Mouse (Mus musculus): ENCODE measurements at regions not wholly inside any gene's neighbourhood (a gene's known extent, or its start where the extent isn't known, plus 50 kb on each side); places are given as distances from the start of the nearest gene placed in this dataset.
A peak's percentile ranks its signal among the peaks of the same experiment; 100 is the strongest.
"Not testable (repeated sequence)": the region's sequence is repeated elsewhere in the genome, so short reads cannot be mapped to it uniquely, and the experiment has no call there.

DNA sequence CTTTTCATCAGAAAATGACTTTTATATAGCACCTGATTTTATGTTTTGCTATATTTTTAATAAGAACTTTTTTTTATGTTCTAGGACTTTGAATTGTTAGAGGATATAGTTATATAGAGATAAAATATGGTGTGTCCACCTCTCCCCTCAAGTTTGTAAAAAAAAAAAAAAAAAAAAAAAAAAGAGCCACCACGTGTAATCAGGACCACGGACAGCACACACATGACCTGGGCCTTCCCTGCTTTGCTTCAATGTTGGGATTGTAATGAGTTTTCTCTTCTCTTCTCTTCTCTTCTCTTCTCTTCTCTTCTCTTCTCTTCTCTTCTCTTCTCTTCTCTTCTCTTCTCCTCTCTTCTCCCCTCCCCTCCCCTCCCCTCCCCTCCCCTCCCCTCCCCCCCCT is 78.5 kb downstream of the 1700010I14Rik start:
- DNase-seq = not testable (repeated sequence)

DNA sequence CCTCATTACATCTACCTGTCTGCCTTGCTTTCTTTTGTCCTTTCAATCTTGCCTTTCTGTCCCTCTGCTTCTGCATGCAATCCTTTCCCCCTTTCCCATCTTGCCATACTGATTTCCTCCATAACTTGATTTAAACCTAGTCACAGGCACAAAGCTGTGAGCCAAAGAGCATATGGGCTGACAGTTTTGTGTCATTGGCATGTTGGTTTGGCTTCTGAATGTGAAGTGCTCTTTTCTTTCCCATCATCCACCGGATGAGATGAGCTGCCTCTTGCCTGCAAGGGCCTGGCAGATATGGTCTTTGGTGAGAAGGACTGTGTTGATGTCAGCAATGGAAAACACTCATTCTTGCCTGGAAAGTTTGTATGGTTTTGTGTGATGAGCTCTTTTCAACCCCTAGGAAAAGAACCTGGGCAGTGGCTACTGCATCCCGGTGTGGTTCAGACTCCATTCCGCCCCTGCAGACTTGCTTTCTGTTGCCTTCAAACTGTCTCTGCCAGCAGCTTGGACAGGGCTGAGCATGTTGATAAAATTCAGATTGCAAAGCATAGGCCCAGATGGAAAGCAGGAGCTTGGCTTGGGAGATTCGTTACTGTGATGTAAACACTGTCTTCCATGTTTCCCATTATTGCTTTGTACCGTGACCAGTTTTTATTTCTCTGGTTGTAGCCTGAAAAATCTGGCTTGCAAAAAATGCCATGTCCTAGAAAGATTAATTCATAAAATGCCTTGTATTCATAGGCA is 80.9 kb downstream of the 1700010I14Rik start:
- DNase-seq = no peak

DNA sequence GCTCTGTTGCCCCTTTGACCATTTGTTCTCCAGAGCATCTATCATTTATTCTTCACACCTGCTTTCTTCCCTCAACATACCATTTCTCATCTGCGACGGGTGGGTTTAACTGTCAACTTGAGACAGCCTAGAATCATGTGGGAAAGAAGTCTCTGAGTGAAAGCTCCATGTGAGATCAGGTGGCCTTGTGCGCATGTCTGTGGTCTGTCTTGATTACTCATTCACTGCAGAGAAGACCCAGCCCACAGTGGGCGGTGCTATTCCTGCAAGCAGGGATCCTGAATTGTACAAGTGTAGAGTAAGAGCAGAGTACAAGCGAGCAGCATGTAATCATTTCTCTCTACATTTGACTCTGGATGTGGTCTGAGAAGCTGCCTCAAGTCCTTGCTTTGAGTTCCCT is 95.5 kb downstream of the 1700010I14Rik start:
- no peak for DNase-seq

DNA sequence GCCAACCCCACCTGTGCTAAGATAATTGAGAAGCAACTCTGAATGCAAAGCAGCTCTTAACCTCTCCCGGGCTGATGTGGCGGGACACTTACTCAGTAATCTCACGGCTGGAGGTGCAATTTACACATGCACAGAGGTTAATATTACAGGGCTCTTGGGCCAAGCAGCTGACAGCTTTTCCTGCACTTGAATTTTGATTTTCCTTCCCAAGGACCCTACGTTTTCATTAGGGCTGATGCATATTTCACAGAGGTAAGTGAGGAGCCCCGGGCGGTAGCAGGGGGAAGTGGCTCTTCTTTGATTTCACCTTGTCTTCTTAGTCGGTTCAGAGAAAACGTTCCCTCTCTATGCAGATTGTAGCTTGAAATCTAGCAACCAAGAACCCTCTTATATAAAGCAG is 139.7 kb downstream of the 1700010I14Rik start:
- no peak for DNase-seq

DNA sequence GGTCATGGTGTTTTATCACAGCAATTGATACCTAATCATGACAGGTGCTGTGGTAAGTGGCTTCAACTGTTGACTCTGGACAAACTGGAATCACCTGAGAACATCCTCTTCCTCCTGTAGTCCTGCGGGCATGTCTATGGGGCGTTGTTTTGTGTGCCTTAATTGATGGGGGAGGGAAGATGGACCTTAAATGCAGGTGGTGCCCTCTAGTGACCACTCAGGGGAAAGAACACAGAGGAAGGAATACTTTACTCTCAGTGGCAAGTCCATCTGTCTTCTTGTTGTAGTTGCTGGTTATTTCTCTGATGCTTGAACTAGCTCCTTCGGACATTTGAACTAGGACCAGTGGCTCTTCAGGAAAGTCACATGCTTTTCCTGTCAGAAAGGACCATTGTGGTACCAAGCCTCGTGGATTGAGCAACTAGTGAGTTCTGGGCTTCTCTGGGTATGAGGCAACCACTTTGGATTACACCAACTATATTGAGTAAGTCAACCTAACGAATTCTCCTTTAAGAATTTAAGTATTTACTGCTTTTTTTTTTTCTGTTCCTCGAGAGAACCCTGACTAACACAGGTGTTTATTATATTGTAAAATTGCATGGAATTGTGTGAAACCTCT is 157.6 kb downstream of the 1700010I14Rik start:
- no peak for DNase-seq

DNA sequence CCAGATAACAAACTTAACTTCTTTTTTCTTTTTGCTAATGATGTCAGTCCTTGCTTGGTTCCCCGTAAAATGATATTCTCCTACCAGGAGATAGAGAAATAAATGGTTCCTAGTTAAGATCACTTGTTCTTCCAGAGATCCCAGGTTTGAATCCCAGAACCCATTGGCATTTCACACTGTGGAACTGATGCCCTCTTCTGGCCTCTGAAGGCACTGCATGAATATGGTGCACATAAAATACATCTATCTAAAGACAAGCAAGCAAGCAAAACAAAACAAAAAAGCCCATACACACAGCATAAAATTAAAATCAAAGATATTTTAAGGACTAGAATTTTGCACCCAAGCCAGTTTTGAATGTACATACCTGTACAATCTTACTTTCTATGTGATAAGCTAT is 162.5 kb downstream of the 1700010I14Rik start:
- DNase-seq = no peak

DNA sequence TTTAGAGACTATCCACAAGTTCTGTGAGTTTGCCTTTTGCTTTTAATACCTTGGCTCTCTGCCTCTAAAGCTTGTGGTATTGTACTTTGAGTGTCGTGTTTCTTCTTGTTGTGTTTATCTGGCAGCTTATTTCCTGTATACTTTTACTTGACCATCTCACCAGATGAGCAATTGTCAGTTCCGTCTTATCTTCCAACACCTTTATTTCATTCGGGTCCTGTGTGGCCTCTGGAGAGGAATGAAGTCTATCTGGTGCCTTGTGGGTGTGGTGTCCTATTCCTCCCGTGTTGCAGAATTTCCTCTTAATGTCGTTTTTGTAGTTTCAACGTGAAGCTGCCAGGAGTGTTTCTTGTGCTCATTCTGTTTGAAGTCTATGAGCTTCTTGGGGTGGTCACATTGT is 174.0 kb downstream of the 1700010I14Rik start:
- DNase-seq = no peak

DNA sequence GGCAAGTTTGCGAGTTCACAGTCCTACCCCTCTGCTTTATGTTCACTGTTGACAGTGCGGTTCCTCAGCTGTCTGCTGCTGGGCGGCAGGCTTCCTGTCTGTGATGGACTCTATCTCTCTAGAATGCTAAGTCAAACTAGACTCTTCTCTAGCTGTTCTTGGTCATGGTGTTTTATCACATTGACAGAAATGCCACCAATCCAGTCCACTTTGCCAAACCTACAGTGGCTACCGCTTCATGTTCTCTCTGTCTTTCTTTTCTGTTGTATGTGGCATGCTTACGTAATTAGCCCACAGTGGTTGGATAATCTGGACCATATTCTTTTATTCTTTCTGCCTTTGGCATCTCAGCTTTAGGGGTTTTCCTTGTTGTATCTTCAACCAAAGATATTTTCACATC is 174.5 kb downstream of the 1700010I14Rik start:
- DNase-seq = no peak

DNA sequence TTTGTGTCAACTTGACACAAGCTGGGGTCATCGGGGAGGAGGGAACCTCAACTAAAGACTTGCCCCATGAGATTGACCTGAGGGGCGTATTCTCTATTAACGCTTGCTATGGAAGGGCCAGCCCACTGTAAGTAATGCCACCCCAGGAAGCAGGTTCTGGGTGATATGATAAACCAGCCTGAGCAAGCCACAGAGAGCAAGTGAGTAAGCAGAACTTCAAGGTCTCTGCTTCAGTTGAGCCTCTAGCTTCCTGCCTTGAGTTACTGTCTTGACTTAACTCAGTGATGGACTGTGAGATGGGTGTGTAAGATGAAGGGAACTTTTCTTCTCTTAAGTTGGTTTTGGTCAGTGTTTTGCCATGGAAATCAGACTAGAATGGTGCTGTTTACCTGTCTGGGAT is 175.2 kb downstream of the 1700010I14Rik start:
- no peak for DNase-seq

DNA sequence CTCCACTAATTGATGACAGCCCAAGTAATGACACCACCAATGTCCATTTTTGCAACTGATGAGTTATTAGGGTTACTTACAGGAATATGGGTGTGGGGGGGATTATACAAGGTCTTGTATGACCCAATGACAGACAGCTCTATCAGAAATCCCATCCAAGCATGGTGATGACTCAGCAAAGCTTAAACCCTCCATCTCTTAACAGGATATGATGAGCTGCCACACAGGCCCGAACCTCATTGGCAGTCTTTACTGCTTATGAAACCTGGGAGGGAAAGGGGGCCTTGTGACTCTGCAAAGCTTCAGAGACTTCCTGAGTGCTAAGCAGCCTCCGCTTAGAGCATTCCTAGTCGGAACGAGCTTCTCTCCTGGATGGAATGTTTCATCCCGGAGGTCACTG is 176.4 kb downstream of the 1700010I14Rik start:
- DNase-seq = no peak

DNA sequence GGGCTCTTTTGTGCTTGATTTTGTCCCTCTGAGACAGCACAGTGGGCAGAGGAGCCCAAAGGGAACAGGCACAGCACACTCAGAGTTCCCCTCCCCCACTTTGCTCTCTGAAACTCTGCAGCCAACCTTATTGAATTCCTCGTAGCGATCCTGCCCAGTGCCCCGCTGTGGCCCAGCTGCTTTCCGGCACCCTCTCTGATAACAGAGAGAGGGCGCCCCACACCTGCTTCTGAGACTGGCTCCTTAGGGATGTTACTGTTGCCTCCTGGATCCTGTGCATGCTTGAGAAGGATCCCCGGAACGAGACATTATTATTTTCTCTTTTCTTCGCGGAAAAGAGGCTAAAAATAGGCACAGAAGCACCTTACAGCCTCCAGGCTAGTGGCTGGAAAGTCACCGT is 179.0 kb downstream of the 1700010I14Rik start:
- peak; percentile 73 to 75 for DNase-seq

DNA sequence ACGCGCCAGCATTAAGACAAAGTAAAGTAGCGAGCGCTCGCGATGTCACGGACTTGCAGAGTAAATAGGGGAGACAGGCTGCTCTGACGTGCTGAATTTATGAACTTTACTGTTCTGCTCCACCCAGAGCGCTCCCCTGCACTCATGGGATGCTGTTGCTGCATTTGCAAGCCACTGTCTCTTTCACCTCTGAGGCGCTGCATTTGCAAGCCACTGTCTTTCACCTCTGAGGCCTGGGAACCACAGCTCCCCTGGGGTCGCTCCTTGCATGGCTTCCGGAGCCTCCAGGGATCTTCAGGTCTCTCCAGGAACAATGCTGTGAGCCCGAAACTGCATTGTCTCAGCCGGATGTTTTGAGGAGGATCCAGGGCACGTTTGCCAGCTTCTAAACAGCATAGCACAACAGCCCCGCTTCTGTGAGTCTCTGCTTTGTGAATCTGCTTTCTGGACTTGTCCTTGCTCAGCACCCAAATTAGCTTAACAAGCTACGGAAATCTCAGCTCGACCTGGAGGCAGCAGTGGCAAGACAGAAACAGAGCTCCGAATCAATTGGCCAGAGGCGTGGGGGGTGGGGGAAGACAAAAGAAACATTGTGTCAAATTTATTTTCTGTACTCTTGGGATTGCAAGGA is 179.6 kb downstream of the 1700010I14Rik start:
- peak; percentile 36 to 52 for DNase-seq

DNA sequence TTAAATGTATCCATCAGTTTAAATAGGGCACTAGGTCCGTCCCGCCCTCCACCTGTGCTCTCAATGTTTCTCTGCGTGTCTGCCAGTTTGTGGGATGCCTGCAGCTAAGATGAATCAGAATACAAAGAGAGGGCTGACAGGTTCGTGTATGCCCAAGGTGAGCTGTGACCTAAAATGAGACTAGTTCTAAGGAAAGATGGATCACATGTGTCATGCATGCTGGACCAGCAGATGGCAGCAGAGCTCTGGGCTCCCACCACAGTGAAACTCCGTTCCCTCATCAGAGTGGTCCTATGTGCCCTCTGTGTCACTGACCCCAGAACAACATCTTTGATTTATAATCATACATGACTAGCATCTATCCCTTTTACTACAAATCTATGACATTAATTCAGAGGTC is 180.3 kb downstream of the 1700010I14Rik start:
- DNase-seq = peak; percentile 86 to 87

DNA sequence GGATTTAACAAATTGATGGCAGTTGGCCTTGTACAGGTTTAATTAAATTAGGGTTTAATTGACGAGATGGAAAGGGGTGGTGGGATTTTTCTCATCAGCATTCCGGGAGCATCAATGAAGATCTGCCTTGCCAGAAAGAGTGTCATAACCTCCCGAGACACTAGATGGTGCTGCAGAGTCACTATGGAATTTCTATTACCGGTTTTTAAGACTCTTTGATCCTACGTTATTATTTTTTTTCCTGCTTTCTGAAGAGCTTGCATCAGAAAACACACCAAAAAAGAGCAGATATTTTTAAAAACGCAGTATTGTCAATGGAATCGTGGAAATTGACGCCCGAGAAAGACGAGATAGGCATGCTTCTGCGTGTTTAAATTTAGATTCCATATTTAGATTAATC is 181.2 kb downstream of the 1700010I14Rik start:
- peak; percentile 66 to 85 for DNase-seq

DNA sequence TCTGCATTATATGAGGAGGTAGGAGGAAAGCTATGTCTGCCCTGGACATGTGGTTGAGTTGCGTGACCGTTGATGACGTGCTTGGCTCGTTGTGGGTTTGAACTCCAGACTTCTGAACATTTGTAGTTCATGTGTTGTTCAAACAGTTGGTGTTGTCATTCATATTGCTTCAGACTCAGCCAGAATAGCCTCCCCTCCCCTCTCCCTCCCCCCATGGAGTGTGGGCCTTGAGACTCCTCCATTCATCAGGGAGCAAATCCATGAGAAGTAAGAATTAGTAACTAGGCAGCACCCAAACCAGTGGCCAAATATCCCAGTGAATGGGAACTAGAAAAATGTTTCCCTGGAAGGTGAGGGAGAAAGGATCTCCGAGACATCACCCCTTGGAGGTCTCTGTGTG is 209.0 kb downstream of the 1700010I14Rik start:
- DNase-seq = no peak

DNA sequence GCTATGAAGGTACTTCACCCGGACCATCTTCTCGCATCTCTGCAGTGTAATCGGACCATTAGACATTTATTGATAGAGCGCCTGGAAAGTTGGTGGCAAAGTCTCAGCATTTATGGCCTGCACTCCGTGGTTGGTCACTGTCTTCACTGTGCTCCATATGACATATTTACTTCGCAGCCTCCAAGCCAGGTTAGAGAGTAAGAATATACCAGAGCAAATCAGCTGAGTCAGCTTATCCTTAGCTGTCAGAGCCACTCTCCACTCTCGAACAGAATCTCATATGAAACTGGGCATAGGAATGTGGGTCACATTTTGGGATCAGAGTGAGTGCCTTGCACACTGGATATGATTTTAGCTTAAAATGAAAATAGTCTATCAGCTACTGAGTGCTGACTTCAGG is 212.3 kb downstream of the 1700010I14Rik start:
- DNase-seq = no peak

DNA sequence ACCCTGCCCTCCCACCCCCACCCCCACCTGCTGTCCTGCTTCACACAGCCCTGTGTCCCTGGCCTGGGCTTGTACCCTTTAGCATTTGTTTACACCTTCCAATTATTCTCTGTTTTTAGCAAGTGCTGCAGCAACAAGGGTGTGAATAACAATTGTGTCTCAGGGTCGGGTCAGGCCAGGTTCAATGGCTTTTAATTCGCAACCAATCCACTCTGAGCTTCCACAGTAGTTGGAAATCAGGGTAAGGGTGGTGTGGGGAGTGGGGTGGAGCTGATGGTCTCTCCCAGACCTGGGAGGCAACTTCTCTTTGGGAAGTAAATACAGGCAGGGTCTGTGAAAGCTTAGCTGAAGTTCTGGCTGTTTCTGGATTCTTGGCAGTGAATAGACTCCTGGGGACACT is 214.4 kb downstream of the 1700010I14Rik start:
- DNase-seq = no peak

DNA sequence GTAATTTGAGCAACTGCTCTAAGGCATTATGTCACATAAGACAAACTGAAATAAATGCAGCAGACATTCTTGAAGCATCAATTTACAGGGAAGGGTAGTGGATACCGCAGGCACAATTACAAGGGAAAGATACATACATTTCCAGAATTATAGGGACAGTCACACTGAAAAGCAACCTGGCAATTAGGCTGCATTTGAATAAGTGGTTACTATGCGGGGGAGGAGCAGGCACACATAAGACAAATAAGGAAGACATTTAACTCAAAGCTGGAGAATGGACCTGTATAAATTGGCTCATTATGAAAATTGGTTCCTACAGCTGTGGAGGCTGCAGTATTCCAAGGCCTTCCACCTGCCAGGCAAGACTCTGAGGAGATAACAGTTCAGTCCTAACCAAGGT is 211.2 kb upstream of the Gm17728 start:
- no peak for DNase-seq

DNA sequence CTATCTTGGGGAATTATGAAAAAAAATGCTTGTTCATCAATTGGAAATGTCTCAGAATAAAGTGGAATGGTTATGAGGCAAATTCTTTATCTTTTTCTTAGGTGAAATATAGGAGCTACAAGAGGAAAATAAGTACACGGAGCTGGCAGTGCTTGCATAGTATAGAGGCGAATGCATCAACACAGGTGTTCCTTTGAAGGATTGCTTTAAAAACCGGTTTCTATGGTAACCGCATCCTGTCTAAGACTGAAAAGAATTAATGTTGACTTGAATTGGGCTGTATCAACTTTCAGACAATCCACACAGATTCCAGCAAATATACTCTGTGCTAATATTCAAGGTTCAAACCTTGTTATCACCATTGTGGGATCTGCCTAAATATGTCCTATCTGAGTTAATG is 198.8 kb upstream of the Gm17728 start:
- no peak for DNase-seq

DNA sequence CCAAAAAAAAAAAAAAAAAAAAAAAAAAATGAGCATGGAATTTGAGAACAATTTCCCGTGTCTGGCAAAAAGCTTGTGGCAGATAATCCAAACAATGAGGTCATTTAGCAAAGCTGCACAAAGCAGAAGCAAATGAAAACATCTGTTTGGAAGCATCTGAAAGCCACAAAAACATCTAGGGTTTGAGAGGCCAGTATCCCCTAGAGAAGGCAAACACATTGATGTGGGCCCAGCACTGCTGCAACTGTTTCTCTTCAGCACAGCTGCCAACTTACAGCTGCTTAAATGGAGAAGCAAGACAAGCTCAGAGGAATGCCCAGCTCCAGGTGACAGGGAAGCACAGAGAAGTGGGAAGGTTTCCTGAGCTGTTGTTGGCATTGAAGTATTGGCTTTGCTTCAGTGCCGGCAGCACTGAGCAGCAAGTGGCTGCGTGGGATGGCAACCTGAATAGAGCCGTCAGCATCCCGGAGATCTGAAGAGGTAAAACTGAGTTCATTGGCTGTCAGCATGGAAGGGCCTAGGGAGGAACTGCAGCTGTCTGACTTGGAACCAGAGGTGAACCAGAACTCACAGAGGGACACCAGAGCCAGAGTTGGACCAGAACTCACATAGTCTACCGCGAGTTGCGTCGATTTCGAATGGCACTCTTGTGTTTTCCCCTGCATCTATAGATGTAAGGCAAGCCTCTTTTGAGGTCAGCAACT is 193.8 kb upstream of the Gm17728 start:
- no peak for DNase-seq

DNA sequence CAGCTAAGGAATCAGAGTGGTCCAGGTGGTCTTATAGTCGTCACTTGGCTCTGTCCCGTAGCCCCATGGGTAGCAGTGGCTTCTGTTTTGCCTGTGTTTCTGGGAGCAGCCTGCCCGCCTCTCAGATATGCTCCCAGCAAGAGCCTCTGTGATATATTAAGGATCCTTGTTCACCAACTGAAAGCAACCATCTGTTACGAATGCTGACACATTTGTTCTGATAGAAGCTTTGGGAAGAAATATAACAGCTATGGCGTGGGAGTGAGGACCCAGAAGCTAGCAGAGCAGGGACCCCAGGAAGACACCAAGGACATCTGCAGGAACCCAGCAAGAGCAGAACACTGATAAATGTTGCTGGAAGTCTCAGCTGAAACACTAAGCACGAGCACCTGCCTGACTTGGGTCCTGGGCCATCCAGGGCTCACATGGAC is 186.7 kb upstream of the Gm17728 start:
- DNase-seq = peak; percentile 10 to 37

DNA sequence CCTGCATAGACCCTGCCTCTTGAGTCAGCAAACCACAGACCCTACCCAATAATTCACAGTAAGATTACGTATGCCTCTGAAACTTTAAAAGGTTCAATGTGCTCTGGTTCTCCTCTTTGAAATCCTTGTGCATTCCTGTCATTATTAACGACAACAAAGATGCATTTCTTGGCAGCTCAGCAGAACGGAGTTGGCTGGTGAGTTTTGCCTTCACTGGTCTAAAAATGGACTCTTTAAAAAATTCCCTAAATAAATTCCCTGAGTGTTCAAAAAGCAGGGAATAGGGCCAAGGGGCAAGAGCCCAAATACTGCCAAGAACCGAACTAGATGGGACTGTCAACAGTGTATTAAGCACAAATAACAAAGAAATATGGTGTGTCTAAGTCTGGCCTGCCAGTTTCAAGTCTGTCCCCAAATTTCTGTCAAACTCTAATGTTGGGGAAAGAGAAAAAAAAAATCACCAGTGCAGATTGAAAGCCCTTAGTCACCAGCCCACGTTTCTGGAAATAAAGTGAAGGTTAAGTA is 163.2 kb upstream of the Gm17728 start:
- no peak for DNase-seq

DNA sequence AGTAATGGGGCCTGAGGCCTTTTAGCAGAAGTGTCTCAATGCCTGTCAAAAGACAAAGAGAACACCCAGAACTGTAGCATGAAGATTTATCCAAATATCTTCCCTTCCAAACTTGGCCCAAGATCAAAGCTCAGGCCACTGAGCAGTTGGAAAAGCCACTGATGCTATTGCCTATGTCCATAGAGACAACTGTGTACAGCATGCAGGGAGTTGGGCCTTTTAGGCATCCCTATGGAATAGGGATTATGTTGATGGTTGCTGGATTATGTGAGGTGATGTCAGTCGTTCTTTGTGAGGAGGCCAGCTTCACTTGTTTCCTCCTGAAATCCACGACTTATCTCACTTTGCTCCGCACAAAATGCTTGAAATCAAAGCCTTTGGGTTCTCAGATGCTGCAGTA is 153.1 kb upstream of the Gm17728 start:
- DNase-seq = no peak

All from cerebellum, postnatal 36 days (tissue).